Mouse (Mus musculus) heart, adult 2 months (tissue): Measurements from ENCODE around the gene Foxj2.

Experiments used
- EP300 ChIP-seq: fragments of 200-500 bp; IDR thresholded peaks from 2 replicates; pipeline ENCODE4 v1.6.1; 2011; ENCODE audit warnings: low read depth, low read length, control low read depth; ENCODE audit not compliant: insufficient read depth
- POLR2A ChIP-seq: fragments of 200-500 bp; IDR thresholded peaks from 2 replicates; pipeline ENCODE4 v1.6.1; 2011; ENCODE audit warnings: mild to moderate bottlenecking, low read depth, low read length, control low read depth; ENCODE audit not compliant: insufficient read depth

DNA sequence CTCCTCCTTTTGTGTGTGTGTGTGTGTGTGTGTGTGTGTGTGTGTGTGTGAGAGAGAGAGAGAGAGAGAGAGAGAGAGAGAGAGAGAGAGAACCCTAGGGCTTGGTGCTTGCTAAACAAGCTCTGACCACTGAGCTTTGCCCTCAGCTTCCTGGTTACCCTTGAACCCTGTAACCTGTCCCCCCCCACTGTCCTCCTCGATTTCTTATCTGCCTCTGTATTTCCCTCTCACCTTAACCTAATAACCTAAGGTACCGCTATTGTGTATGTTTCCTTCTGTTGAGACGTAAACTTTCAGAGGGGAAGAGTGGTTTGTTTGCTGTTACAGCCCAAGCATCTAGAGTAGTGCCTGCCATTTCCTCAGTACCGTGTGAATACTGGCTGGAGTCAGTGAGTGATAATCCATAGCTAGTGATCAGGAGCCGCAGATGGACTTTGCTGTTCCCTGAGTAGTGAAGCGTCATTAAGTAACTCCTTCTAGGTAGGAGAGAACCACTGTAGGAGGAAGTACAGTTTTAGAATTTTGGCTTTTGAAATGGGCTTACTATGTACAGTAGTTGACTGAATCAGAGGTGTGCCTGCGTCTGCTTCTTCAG is 59.5 kb downstream of the Foxj2 start:
- TF ChIP-seq POLR2A, result no peak
- TF ChIP-seq EP300, result no peak
